In genomic region chr2:104001076-104001475, GRCm38 (mm10) we compare ENCODE assay signal across 8 mouse cellular contexts. TPM values are rescaled to one million over a fixed set of nuclear protein-coding genes. Genes with fewer than 3 reads are reported as not detected.
DNase-seq lines count a peak whose midpoint lies in the region; ATAC-seq and TF ChIP-seq lines count a peak whose summit lies in the region.
"Had no signal": no experiment of that assay in that cellular context is flagged by ENCODE, and none has a peak within 500 bp of the region (broad histone marks: within the 10 kb centered on the region; RNA-seq: fewer than 3 reads in every experiment).

No protein-coding gene starts in this region.

- H3K4me1 ChIP-seq in intestine, postnatal 0 days (replicated peaks; ENCODE audit: control insufficient read depth, insufficient read depth, low read length): no peaks in the 10 kb centered on the region
- no peaks in the 10 kb centered on the region for H3K4me1 ChIP-seq in intestine, embryonic 16.5 days (ENCODE audit: control insufficient read depth, insufficient read depth, low read length)
- no peaks in the 10 kb centered on the region for H3K4me1 ChIP-seq in liver, embryonic 14.5 days (replicated peaks; ENCODE audit: control insufficient read depth in 2 of 2, insufficient read depth in 2 of 2, low read length in 1 of 2)
- H3K4me1 ChIP-seq in kidney, embryonic 15.5 days: no peaks in the 10 kb centered on the region

- ATAC-seq in intestine, postnatal 0 days: no peak
- ATAC-seq in intestine, embryonic 16.5 days: no peak
- ATAC-seq in liver, embryonic 14.5 days (ENCODE audit: insufficient read depth): peak; percentile 48; the same call in 1 of the 2 replicates
- no peak for ATAC-seq in kidney, embryonic 15.5 days (replicated peaks; ENCODE audit: low FRiP score)

- 26% methylated on average over 2 of the region's 2 CpGs for WGBS in intestine, postnatal 0 days
- WGBS in intestine, embryonic 16.5 days: 28% methylated on average over 2 of the region's 2 CpGs
- 6% methylated on average over 2 of the region's 2 CpGs for WGBS in liver, embryonic 14.5 days (ENCODE audit: insufficient replicate concordance)
- 25% methylated on average over 2 of the region's 2 CpGs for WGBS in kidney, embryonic 15.5 days

- H3K27ac ChIP-seq in intestine, postnatal 0 days (ENCODE audit: low read depth, low read length): no peak overlapping the region
- H3K27ac ChIP-seq in intestine, embryonic 16.5 days (ENCODE audit: low read length): no peak overlapping the region
- H3K27ac ChIP-seq in liver, embryonic 14.5 days: no peak overlapping the region
- H3K27ac ChIP-seq in kidney, embryonic 15.5 days: no peak overlapping the region

- peak; percentile 72 for TF ChIP-seq CTCF in intestine, postnatal 0 days (IDR thresholded peaks at IDR 0.05; ENCODE audit: low read depth)
- TF ChIP-seq CTCF in liver, embryonic 14.5 days (IDR thresholded peaks at IDR 0.05; ENCODE audit: low read depth): peak; percentile 84

- no peaks in the 10 kb centered on the region for H3K9me3 ChIP-seq in intestine, postnatal 0 days (ENCODE audit: control insufficient read depth)
- H3K9me3 ChIP-seq in intestine, embryonic 16.5 days (ENCODE audit: control insufficient read depth, low read length): 0 out of 2 replicates have a peak, but pooled peaks cover 3% of the 10 kb centered on the region
- no peaks in the 10 kb centered on the region for H3K9me3 ChIP-seq in liver, embryonic 14.5 days (ENCODE audit: control insufficient read depth, low read length)
- no peaks in the 10 kb centered on the region for H3K9me3 ChIP-seq in kidney, embryonic 15.5 days (replicated peaks)

- peaks cover 4% of the 10 kb centered on the region; the same call in 1 of the 2 replicates for H3K27me3 ChIP-seq in intestine, postnatal 0 days (replicated peaks; ENCODE audit: control insufficient read depth, insufficient read depth, low read length)
- no peaks in the 10 kb centered on the region for H3K27me3 ChIP-seq in intestine, embryonic 16.5 days (replicated peaks; ENCODE audit: control insufficient read depth, insufficient read depth, low read length)
- no peaks in the 10 kb centered on the region for H3K27me3 ChIP-seq in liver, embryonic 14.5 days (ENCODE audit: control insufficient read depth, insufficient read depth, low read length)
- peaks cover 12% of the 10 kb centered on the region; the same call in 1 of the 2 replicates for H3K27me3 ChIP-seq in kidney, embryonic 15.5 days

- peak; percentile 12 for DNase-seq in CD4-positive helper T cell, adult 2 months (ENCODE audit: low read depth, low spot score)
- peak; percentile 36 for DNase-seq in NIH3T3 (ENCODE audit: low read depth)
- peak; percentile 43 to 56 (median 47) for DNase-seq in liver, embryonic 14.5 days (ENCODE audit: low read depth in 3 of 3, low spot score in 3 of 3)
- DNase-seq in adipocyte (ENCODE audit: low spot score): no peak
- DNase-seq: cerebellum, adult 9-10 months had no signal

- no peak overlapping the region for H3K4me2 ChIP-seq in intestine, postnatal 0 days (replicated peaks; ENCODE audit: low read depth)
- no peak overlapping the region for H3K4me2 ChIP-seq in intestine, embryonic 16.5 days (ENCODE audit: low read depth, low read length)
- no peak overlapping the region for H3K4me2 ChIP-seq in liver, embryonic 14.5 days (ENCODE audit: low read depth)
- no peak overlapping the region for H3K4me2 ChIP-seq in kidney, embryonic 15.5 days

- no peak overlapping the region for H3K4me3 ChIP-seq in intestine, postnatal 0 days (ENCODE audit: low read depth, low read length)
- H3K4me3 ChIP-seq in intestine, embryonic 16.5 days (ENCODE audit: low read length): no peak overlapping the region
- no peak overlapping the region for H3K4me3 ChIP-seq in liver, embryonic 14.5 days (ENCODE audit: insufficient read depth in 1 of 2, low read depth in 2 of 2, low read length in 2 of 2)
- H3K4me3 ChIP-seq in kidney, embryonic 15.5 days (replicated peaks): no peak overlapping the region

- TF ChIP-seq EP300 in liver, embryonic 14.5 days (IDR thresholded peaks at IDR 0.05; ENCODE audit: low read depth): no peak

- no peak overlapping the region for H3K9ac ChIP-seq in intestine, postnatal 0 days (ENCODE audit: low read depth, low read length)
- no peak overlapping the region for H3K9ac ChIP-seq in intestine, embryonic 16.5 days (ENCODE audit: low read depth, low read length)
- no peak overlapping the region for H3K9ac ChIP-seq in liver, embryonic 14.5 days (replicated peaks)
- H3K9ac ChIP-seq in kidney, embryonic 15.5 days: no peak overlapping the region

- no peaks in the 10 kb centered on the region for H3K36me3 ChIP-seq in intestine, postnatal 0 days (ENCODE audit: control insufficient read depth, insufficient read depth)
- H3K36me3 ChIP-seq in intestine, embryonic 16.5 days (ENCODE audit: control insufficient read depth, insufficient read depth, low read length): no peaks in the 10 kb centered on the region
- no peaks in the 10 kb centered on the region for H3K36me3 ChIP-seq in liver, embryonic 14.5 days (replicated peaks; ENCODE audit: control insufficient read depth, insufficient read depth, low read depth)
- H3K36me3 ChIP-seq in kidney, embryonic 15.5 days: no peaks in the 10 kb centered on the region

RNA-seq across cellular contexts. Expression of gene Fbxo3, which starts 26.4 kb away (rescaled TPM):
- 35.6 and 40.1 TPM in 2 replicates for polyA plus RNA-seq in intestine, postnatal 0 days (2015; fragmentation: Nextera tagmentation; extraction: Ambion mirVana)
- 53.2 and 54.8 TPM in 2 replicates for polyA plus RNA-seq in intestine, embryonic 16.5 days (2015; fragmentation: Nextera tagmentation; extraction: Ambion mirVana)
- 23.3 and 28.7 TPM in 2 replicates for polyA plus RNA-seq in liver, embryonic 14.5 days (2012; rRNA removed)
- polyA plus RNA-seq in liver, embryonic 14.5 days (2014; fragmentation: Nextera tagmentation; extraction: Ambion mirVana): 45.9 and 53.1 TPM in 2 replicates
- 54.3 and 56.6 TPM in 2 replicates for polyA plus RNA-seq in kidney, embryonic 15.5 days (2015; fragmentation: Nextera tagmentation; extraction: Ambion mirVana)

RNA-seq across cellular contexts. Expression of gene 4931422A03Rik, which starts 27.1 kb away (rescaled TPM):
- polyA plus RNA-seq in intestine, postnatal 0 days (2015; fragmentation: Nextera tagmentation; extraction: Ambion mirVana): 0.83 and 0.93 TPM in 2 replicates
- 1.0 and 1.6 TPM in 2 replicates for polyA plus RNA-seq in intestine, embryonic 16.5 days (2015; fragmentation: Nextera tagmentation; extraction: Ambion mirVana)
- not detected in 2 replicates for polyA plus RNA-seq in liver, embryonic 14.5 days (2012; rRNA removed)
- polyA plus RNA-seq in liver, embryonic 14.5 days (2014; fragmentation: Nextera tagmentation; extraction: Ambion mirVana): 0.52 and 0.86 TPM in 2 replicates
- 1.8 and 2.1 TPM in 2 replicates for polyA plus RNA-seq in kidney, embryonic 15.5 days (2015; fragmentation: Nextera tagmentation; extraction: Ambion mirVana)

RNA-seq across cellular contexts. Expression of gene Lmo2, which starts 43.3 kb away (rescaled TPM):
- 11.1 and 12.9 TPM in 2 replicates for polyA plus RNA-seq in intestine, postnatal 0 days (2015; fragmentation: Nextera tagmentation; extraction: Ambion mirVana)
- 12.6 and 14.6 TPM in 2 replicates for polyA plus RNA-seq in intestine, embryonic 16.5 days (2015; fragmentation: Nextera tagmentation; extraction: Ambion mirVana)
- polyA plus RNA-seq in liver, embryonic 14.5 days (2012; rRNA removed): 108 and 152 TPM in 2 replicates
- polyA plus RNA-seq in liver, embryonic 14.5 days (2014; fragmentation: Nextera tagmentation; extraction: Ambion mirVana): 143 and 165 TPM in 2 replicates
- polyA plus RNA-seq in kidney, embryonic 15.5 days (2015; fragmentation: Nextera tagmentation; extraction: Ambion mirVana): 32.1 and 33.3 TPM in 2 replicates
